Mouse (Mus musculus) kidney, adult 2 months (tissue): ENCODE data around the gene Endov.

ENCODE experiments used
- CTCF ChIP-seq: fragments of 200-500 bp; conservative IDR thresholded peaks from 2 replicates; pipeline ENCODE4 v1.5.1; 2011; ENCODE audit warnings: low read depth, mild to moderate bottlenecking, control low read depth, low read length, moderate library complexity, mixed read lengths; ENCODE audit not compliant: insufficient read depth, insufficient read length
- POLR2A ChIP-seq: fragments of 200-500 bp; IDR thresholded peaks from one replicate; pipeline ENCODE4 v1.6.1; 2011; ENCODE audit warnings: low read depth, low read length, control low read depth

DNA sequence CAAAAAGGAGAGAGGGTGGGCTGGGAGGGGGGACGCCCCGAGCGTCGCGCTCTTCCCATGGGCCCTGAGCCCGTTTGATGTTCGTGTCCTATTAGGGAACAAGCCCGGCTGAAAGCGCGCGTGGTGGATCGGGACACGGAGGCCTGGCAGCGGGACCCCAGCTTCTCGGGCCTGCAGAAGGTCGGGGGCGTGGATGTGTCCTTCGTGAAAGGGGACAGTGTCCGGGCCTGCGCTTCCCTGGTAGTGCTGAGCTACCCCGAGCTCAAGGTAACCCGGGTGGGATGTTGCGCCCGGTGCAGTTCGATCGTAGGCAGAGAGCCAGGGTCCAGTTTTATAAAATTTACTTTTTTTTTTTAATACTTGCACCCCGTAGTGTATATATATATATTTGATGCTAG is 542 bp downstream of the Endov start:
- TF ChIP-seq POLR2A (no peak), CTCF (no peak)
